Mouse (Mus musculus): ENCODE data around the gene B230217C12Rik. TPM values are rescaled to one million over a fixed set of nuclear protein-coding genes. Genes with fewer than 3 reads are reported as not detected.

B230217C12Rik gene
- polyA plus RNA-seq, 1 experiment, result 1.8 TPM

DNA sequence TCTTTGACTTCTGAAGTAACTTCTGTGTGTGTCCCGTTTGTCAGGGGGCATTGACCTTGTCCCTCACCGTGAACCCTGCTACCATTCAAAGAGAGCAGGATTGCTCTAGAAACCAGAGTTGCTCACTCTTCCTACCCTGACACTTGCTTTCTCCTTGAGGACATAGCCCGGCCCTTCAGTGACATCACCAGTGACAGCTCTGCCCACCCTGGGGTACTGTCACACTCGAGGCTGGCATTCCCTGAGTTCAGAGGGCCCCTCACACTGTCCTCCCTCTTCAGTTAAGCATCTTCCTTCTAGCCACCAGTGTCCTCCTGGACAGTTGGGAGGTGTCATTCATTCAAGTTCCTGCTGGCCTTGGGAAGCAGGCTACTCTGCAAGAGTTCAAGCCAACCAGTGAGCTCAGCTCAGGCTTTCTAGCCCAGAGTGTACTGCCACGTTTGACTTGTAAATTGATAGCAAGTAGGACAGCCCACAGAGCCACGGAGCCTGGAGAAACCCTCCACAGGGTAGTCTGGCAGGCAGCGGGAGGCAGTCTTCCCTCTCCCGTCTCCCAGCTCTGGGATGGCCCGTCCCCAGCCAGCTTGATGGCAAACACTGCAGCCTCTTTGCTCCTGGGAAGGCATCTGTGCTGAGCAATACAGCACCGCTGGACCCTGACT lies 1.7 kb upstream of the B230217C12Rik start:
- Histone ChIP-seq H3K27me3 (ENCODE audit: control insufficient read depth, insufficient read depth, low read length) (no peaks in the 10 kb centered on the region), H3K4me1 (ENCODE audit: control insufficient read depth, insufficient read depth, insufficient read length) (peaks cover 11% of the 10 kb centered on the region; the same call in 1 of the 2 replicates), H3K4me3 (ENCODE audit: extremely low read depth, insufficient read depth, insufficient read length) (no peak overlapping the region), H3K36me3 (ENCODE audit: control insufficient read depth, insufficient read depth, low read length) (peaks cover 25% of the 10 kb centered on the region), H3K27ac (ENCODE audit: insufficient read depth, low read length) (no peak overlapping the region)
- no peak for DNase-seq (ENCODE audit: low read depth in 1 of 2, low spot score in 2 of 2)
- no peak for TF ChIP-seq CTCF (IDR thresholded peaks at IDR 0.05; ENCODE audit: extremely low read depth, insufficient read depth, insufficient read length, insufficient replicate concordance)
- TF ChIP-seq POLR2A (IDR thresholded peaks at IDR 0.05; ENCODE audit: low read depth, low read length), result no peak
- 77% methylated on average over 10 of the region's 10 CpGs for WGBS

DNA sequence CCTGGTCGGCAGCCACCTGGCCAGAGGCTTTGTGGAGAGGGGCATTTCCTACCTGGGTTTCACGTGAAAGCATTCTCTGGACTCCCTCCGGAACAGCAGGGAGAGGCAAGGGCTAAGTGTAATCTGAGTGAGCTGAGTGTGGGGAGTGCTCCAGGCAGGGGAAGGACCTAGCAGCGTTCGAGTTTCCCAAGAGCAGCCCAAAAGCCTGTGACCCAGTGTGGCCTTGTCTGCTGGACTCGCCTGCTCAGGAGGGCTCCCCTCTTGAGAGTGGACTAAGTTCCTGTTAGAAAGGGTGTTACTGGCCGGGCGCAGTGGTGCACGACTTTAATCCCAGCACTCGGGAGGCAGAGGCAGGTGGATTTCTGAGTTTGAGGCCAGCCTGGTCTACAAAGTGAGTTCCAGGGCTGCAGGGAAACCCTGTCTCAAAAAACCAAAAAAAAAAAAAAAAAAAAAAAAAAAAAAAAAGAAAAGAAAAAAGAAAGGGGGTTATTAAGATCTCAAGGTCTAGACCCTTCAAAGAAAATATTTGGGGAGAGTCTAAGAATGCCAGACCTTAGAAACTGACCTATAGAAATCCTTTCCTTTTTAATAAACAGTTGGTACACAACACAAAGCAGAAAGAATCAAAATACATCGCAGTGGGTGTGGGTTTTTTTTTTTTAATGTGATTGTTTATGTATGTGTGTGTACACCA lies 992 bp upstream of the B230217C12Rik start:
- Histone ChIP-seq H3K4me1 (ENCODE audit: control insufficient read depth, insufficient read depth, insufficient read length) (peaks cover 11% of the 10 kb centered on the region; the same call in 1 of the 2 replicates), H3K27me3 (ENCODE audit: control insufficient read depth, insufficient read depth, low read length) (no peaks in the 10 kb centered on the region), H3K36me3 (ENCODE audit: control insufficient read depth, insufficient read depth, low read length) (peaks cover 19% of the 10 kb centered on the region), H3K4me3 (ENCODE audit: extremely low read depth, insufficient read depth, insufficient read length) (no peak overlapping the region), H3K27ac (ENCODE audit: insufficient read depth, low read length) (no peak overlapping the region)
- WGBS, result 87% methylated on average over 11 of the region's 11 CpGs
- TF ChIP-seq POLR2A (IDR thresholded peaks at IDR 0.05; ENCODE audit: low read depth, low read length), result no peak
- no peak for TF ChIP-seq CTCF (IDR thresholded peaks at IDR 0.05; ENCODE audit: extremely low read depth, insufficient read depth, insufficient read length, insufficient replicate concordance)
- no peak for DNase-seq (ENCODE audit: low read depth in 1 of 2, low spot score in 2 of 2)

DNA sequence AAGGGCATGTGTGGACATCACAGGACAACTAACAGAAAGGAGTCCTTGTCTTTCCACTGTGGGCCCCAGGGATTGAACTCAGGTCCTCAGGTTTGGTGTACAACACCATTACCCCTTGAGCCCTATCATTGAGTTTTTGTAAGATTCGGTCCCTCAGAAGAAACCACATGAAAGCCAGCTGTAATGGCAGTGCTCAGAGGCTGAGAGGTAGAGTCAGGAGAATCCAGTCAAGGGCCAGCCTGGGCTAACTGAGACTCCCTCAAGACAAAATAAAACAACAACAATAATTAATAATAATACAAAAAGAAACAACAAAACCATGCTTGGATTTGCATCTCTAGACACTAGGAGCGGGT lies 467 bp upstream of the B230217C12Rik start:
- TF ChIP-seq POLR2A (IDR thresholded peaks at IDR 0.05; ENCODE audit: low read depth, low read length) (no peak), CTCF (IDR thresholded peaks at IDR 0.05; ENCODE audit: extremely low read depth, insufficient read depth, insufficient read length, insufficient replicate concordance) (no peak)
- peaks cover 11% of the 10 kb centered on the region; the same call in 1 of the 2 replicates for H3K4me1 ChIP-seq (ENCODE audit: control insufficient read depth, insufficient read depth, insufficient read length)
- WGBS, result 58% methylated on average over 2 of the region's 2 CpGs

DNA sequence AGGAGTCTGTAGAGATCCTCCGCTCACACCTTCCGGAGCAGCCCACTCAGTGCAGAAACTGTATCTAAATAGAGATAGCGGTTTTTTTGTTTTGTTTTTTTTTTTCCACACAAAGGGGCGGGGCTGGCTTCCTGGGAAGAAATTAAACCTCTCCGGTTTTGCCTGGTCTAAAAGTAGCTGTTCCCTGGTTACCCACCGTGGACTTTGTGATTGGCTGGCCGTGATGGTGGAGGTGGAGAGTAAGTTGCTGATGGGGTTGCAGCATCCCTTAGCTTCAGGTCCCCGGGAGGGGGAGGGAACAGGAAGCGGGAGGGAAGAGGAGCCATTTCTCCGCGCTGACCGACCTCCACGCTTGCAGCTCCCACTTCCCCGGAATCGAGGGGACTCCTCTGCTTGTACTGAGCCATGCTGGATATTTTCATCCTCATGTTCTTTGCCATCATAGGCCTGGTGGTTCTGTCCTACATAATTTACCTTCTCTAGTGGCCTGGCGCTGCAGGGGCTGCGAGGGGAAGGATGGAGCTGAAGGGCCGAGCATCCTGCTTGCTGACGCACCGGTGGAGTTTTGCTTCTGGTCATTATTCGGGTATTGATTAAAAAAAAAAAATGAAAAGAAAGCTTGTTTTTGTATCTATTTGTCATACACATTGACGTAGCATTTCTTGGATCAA lies 546 bp downstream of the B230217C12Rik start:
- TF ChIP-seq CTCF (IDR thresholded peaks at IDR 0.05; ENCODE audit: extremely low read depth, insufficient read depth, insufficient read length, insufficient replicate concordance) (no peak), POLR2A (IDR thresholded peaks at IDR 0.05; ENCODE audit: low read depth, low read length) (no peak)
- WGBS, result 11% methylated on average over 22 of the region's 22 CpGs
- H3K27ac ChIP-seq (ENCODE audit: insufficient read depth, low read length), result peak overlapping the region; percentile 32; the same call in 1 of the 2 replicates

More for the DNA sequence above, 467 bp upstream of the B230217C12Rik start:
- Histone ChIP-seq H3K36me3 (ENCODE audit: control insufficient read depth, insufficient read depth, low read length) (peaks cover 14% of the 10 kb centered on the region), H3K27me3 (ENCODE audit: control insufficient read depth, insufficient read depth, low read length) (no peaks in the 10 kb centered on the region), H3K27ac (ENCODE audit: insufficient read depth, low read length) (no peak overlapping the region), H3K4me3 (ENCODE audit: extremely low read depth, insufficient read depth, insufficient read length) (no peak overlapping the region; the same call in 1 of the 2 replicates)
- no peak for DNase-seq (ENCODE audit: low read depth in 1 of 2, low spot score in 2 of 2)

DNA sequence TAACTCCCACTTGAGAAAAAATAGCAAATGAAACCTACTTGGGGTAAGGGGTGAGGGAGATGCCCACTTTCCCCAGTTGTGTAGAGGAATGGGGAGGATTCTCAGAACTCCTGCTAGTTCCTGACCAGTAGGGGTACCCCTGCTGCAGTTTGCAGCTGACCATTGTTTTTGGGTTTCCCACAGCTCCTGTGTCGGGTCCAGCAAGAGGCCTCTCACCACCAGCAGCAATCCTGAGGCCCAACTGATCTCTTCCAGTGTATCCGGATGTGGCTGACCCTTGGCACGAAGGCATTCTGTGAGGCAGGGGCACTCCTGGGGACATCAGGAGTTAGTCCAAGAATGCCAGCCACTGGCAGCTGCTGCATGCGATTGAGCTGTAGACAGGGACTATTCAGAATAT lies 1.4 kb downstream of the B230217C12Rik start:
- H3K4me1 ChIP-seq (ENCODE audit: control insufficient read depth, insufficient read depth, insufficient read length), result peaks cover 11% of the 10 kb centered on the region; the same call in 1 of the 2 replicates
- no peaks in the 10 kb centered on the region for H3K27me3 ChIP-seq (ENCODE audit: control insufficient read depth, insufficient read depth, low read length)
- no peak for DNase-seq (ENCODE audit: low read depth in 1 of 2, low spot score in 2 of 2)
- H3K27ac ChIP-seq (ENCODE audit: insufficient read depth, low read length), result no peak overlapping the region
- H3K4me3 ChIP-seq (ENCODE audit: extremely low read depth, insufficient read depth, insufficient read length), result no peak overlapping the region
- no peak for TF ChIP-seq CTCF (IDR thresholded peaks at IDR 0.05; ENCODE audit: extremely low read depth, insufficient read depth, insufficient read length, insufficient replicate concordance)
- TF ChIP-seq POLR2A (IDR thresholded peaks at IDR 0.05; ENCODE audit: low read depth, low read length), result no peak
- peaks cover 3% of the 10 kb centered on the region; the same call in 1 of the 2 replicates for H3K36me3 ChIP-seq (ENCODE audit: control insufficient read depth, insufficient read depth, low read length)
- WGBS, result 92% methylated on average over 4 of the region's 4 CpGs

More for the DNA sequence above, 546 bp downstream of the B230217C12Rik start:
- Histone ChIP-seq H3K4me1 (ENCODE audit: control insufficient read depth, insufficient read depth, insufficient read length) (peaks cover 11% of the 10 kb centered on the region; the same call in 1 of the 2 replicates), H3K4me3 (ENCODE audit: extremely low read depth, insufficient read depth, insufficient read length) (peak overlapping the region; percentile 55), H3K27me3 (ENCODE audit: control insufficient read depth, insufficient read depth, low read length) (no peaks in the 10 kb centered on the region), H3K36me3 (ENCODE audit: control insufficient read depth, insufficient read depth, low read length) (peaks cover 8% of the 10 kb centered on the region; the same call in 1 of the 2 replicates)
- DNase-seq (ENCODE audit: low read depth in 1 of 2, low spot score in 2 of 2), result no peak

DNA sequence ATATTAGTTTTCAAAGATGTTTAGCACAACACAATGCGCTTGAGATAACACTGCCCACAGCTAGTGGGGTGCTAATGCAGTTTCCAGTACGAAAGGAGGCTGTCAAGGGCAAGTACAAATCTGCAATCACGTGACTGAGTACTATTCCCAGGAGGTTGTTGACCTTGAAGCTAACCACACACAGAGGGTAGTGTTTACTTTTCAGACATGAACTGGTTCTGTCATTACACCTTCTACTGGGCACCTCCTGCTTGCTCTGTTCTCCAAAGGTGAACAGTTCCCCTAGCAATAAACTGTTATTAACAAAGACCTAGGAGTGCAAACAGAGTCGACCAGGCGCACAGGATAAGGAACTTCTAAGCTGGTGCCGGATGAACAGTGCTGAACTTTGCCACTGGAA lies 9.8 kb downstream of the B230217C12Rik start:
- 70% methylated on average over 6 of the region's 6 CpGs for WGBS
- Histone ChIP-seq H3K27ac (ENCODE audit: insufficient read depth, low read length) (no peak overlapping the region), H3K4me3 (ENCODE audit: extremely low read depth, insufficient read depth, insufficient read length) (no peak overlapping the region), H3K4me1 (ENCODE audit: control insufficient read depth, insufficient read depth, insufficient read length) (no peaks in the 10 kb centered on the region; the same call in 1 of the 2 replicates), H3K36me3 (ENCODE audit: control insufficient read depth, insufficient read depth, low read length) (no peaks in the 10 kb centered on the region), H3K27me3 (ENCODE audit: control insufficient read depth, insufficient read depth, low read length) (no peaks in the 10 kb centered on the region)
- DNase-seq (ENCODE audit: low read depth in 1 of 2, low spot score in 2 of 2), result no peak
- TF ChIP-seq POLR2A (IDR thresholded peaks at IDR 0.05; ENCODE audit: low read depth, low read length) (no peak), CTCF (IDR thresholded peaks at IDR 0.05; ENCODE audit: extremely low read depth, insufficient read depth, insufficient read length, insufficient replicate concordance) (no peak)
